Mouse (Mus musculus) hindbrain, postnatal 0 days (tissue): ENCODE measurements at regions not wholly inside any gene's neighbourhood (a gene's known extent, or its start where the extent isn't known, plus 50 kb on each side); places are given as distances from the start of the nearest gene placed in this dataset.
A peak's percentile ranks its signal among the peaks of the same experiment; 100 is the strongest.

ENCODE experiments used
- ATAC-seq: fragments of 200-750 bp; cut with Nextera tagmentation; 2 replicates; pipeline ENCODE4 v1.8.0; 2017; ENCODE audit warnings: mild to moderate bottlenecking, moderate TSS enrichment, moderate library complexity
- DNase-seq: peaks from one replicate; pipeline ENCODE4 v3.0.0-alpha.2; 2015; ENCODE audit warnings: low spot score
- H3K27ac ChIP-seq: fragments of 300-500 bp; sonication (generic); 2 replicates; pipeline ENCODE4 v1.5.1; 2014; ENCODE audit warnings: mild to moderate bottlenecking
- H3K27me3 ChIP-seq: fragments of 300-500 bp; sonication (generic); 2 replicates; pipeline ENCODE4 v1.6.1; 2014; ENCODE audit warnings: low read length, mixed read lengths; ENCODE audit not compliant: insufficient read depth
- H3K36me3 ChIP-seq: fragments of 300-500 bp; sonication (generic); 2 replicates; pipeline ENCODE4 v1.6.1; 2014; ENCODE audit warnings: low read length, mixed read lengths; ENCODE audit not compliant: insufficient read depth
- H3K4me1 ChIP-seq: fragments of 300-500 bp; sonication (generic); 2 replicates; pipeline ENCODE4 v1.6.1; 2014; ENCODE audit warnings: antibody characterized with exemption, low read length, mixed read lengths; ENCODE audit not compliant: insufficient read depth
- H3K4me2 ChIP-seq: fragments of 300-500 bp; sonication (generic); 2 replicates; pipeline ENCODE4 v1.6.1; 2014; ENCODE audit warnings: low read depth, mild to moderate bottlenecking, low read length, moderate library complexity, mixed read lengths
- H3K4me3 ChIP-seq: fragments of 300-500 bp; sonication (generic); 2 replicates; pipeline ENCODE4 v1.5.1; 2014; ENCODE audit warnings: low read length
- H3K9ac ChIP-seq: fragments of 300-500 bp; sonication (generic); replicated peaks from 2 replicates; pipeline ENCODE4 v1.6.1; 2014; ENCODE audit warnings: mild to moderate bottlenecking, low read length, moderate library complexity, mixed read lengths
- H3K9me3 ChIP-seq: fragments of 300-500 bp; sonication (generic); 2 replicates; pipeline ENCODE4 v1.6.1; 2016; ENCODE audit warnings: low read length, mixed read lengths
- CTCF ChIP-seq: IDR thresholded peaks from 2 replicates; pipeline ENCODE4 v1.5.1; 2016; ENCODE audit warnings: antibody characterized with exemption, control low read depth, low read depth
- WGBS: fragments of 180-500 bp; shearing (Covaris S2); extraction: QIAGEN DNeasy Blood & Tissue Kit; methylation state at CpG from one replicate; pipeline ENCODE4 v1.1.7; 2014; 5-methylcytosine and 5-hydroxymethylcytosine counted together

GRCm38 (mm10) chr5:100246709-100247108, 87.1 kb upstream of the Tmem150c start:
- H3K4me3 ChIP-seq, result no peak overlapping the region
- TF ChIP-seq CTCF, result no peak
- no peaks in the 10 kb centered on the region for H3K36me3 ChIP-seq
- no peak overlapping the region for H3K27ac ChIP-seq
- H3K27me3 ChIP-seq, result no peaks in the 10 kb centered on the region
- WGBS, result 100% methylated on average over 2 of the region's 2 CpGs
- H3K4me2 ChIP-seq, result no peak overlapping the region
- no peaks in the 10 kb centered on the region for H3K4me1 ChIP-seq
- H3K9ac ChIP-seq, result no peak overlapping the region
- ATAC-seq, result no peak
- DNase-seq, result no peak
- H3K9me3 ChIP-seq, result no peaks in the 10 kb centered on the region

GRCm38 (mm10) chr5:100244811-100245210, 85.2 kb upstream of the Tmem150c start:
- 69% methylated on average over 3 of the region's 3 CpGs for WGBS
- Histone ChIP-seq H3K4me2 (no peak overlapping the region), H3K4me1 (no peaks in the 10 kb centered on the region), H3K9me3 (no peaks in the 10 kb centered on the region), H3K4me3 (no peak overlapping the region), H3K27ac (no peak overlapping the region), H3K36me3 (no peaks in the 10 kb centered on the region), H3K27me3 (no peaks in the 10 kb centered on the region), H3K9ac (no peak overlapping the region)
- DNase-seq (no peak), ATAC-seq (no peak)
- no peak for TF ChIP-seq CTCF

- peak; percentile 76 for TF ChIP-seq CTCF
- H3K4me3 ChIP-seq, result no peak overlapping the region
- no peaks in the 10 kb centered on the region for H3K9me3 ChIP-seq
- no peaks in the 10 kb centered on the region for H3K4me1 ChIP-seq
- no peaks in the 10 kb centered on the region for H3K36me3 ChIP-seq
- H3K27me3 ChIP-seq, result no peaks in the 10 kb centered on the region
- whole genome bisulfite sequencing, result 69% methylated on average over 6 of the region's 6 CpGs
- no peak overlapping the region for H3K27ac ChIP-seq
- DNase-seq (peak; percentile 73), ATAC-seq (no peak)
- H3K9ac ChIP-seq, result no peak overlapping the region
- H3K4me2 ChIP-seq, result no peak overlapping the region
Observed at GRCm38 (mm10) chr5:100240876-100241275, 81.3 kb upstream of the Tmem150c start.

GRCm38 (mm10) chr5:100239632-100240031, 80.0 kb upstream of the Tmem150c start:
- H3K4me3 ChIP-seq, result no peak overlapping the region
- H3K27ac ChIP-seq, result no peak overlapping the region
- H3K36me3 ChIP-seq, result no peaks in the 10 kb centered on the region
- WGBS, result 62% methylated on average over 7 of the region's 7 CpGs
- ATAC-seq (peak; percentile 43; the same call in 1 of the 2 replicates), DNase-seq (peak; percentile 42)
- H3K27me3 ChIP-seq, result no peaks in the 10 kb centered on the region
- H3K4me2 ChIP-seq, result no peak overlapping the region
- H3K9me3 ChIP-seq, result no peaks in the 10 kb centered on the region
- no peak overlapping the region for H3K9ac ChIP-seq
- TF ChIP-seq CTCF, result no peak
- no peaks in the 10 kb centered on the region for H3K4me1 ChIP-seq

GRCm38 (mm10) chr5:100238287-100239036, 78.9 kb upstream of the Tmem150c start:
- no peak for ATAC-seq
- Histone ChIP-seq H3K4me2 (no peak overlapping the region), H3K27ac (no peak overlapping the region), H3K4me1 (no peaks in the 10 kb centered on the region), H3K9me3 (no peaks in the 10 kb centered on the region), H3K4me3 (no peak overlapping the region), H3K9ac (no peak overlapping the region), H3K36me3 (no peaks in the 10 kb centered on the region), H3K27me3 (no peaks in the 10 kb centered on the region)
- DNase-seq, result no peak
- TF ChIP-seq CTCF, result peak; percentile 29; the same call in 1 of the 2 replicates
- 86% methylated on average over 15 of the region's 15 CpGs for WGBS

- Histone ChIP-seq H3K4me1 (no peaks in the 10 kb centered on the region), H3K4me2 (no peak overlapping the region), H3K36me3 (no peaks in the 10 kb centered on the region), H3K27ac (no peak overlapping the region), H3K9ac (no peak overlapping the region), H3K27me3 (no peaks in the 10 kb centered on the region), H3K4me3 (no peak overlapping the region), H3K9me3 (no peaks in the 10 kb centered on the region)
- DNase-seq, result no peak
- WGBS, result 86% methylated on average over 12 of the region's 12 CpGs
- no peak for TF ChIP-seq CTCF
- ATAC-seq, result no peak
Observed at GRCm38 (mm10) chr5:100237674-100238278, 78.2 kb upstream of the Tmem150c start.

- 94% methylated on average over 17 of the region's 17 CpGs for WGBS
- no peak overlapping the region for H3K4me3 ChIP-seq
- H3K27ac ChIP-seq, result no peak overlapping the region
- no peaks in the 10 kb centered on the region for H3K36me3 ChIP-seq
- H3K4me2 ChIP-seq, result no peak overlapping the region
- DNase-seq (no peak), ATAC-seq (no peak)
- no peaks in the 10 kb centered on the region for H3K27me3 ChIP-seq
- TF ChIP-seq CTCF, result no peak
- no peaks in the 10 kb centered on the region for H3K4me1 ChIP-seq
- no peaks in the 10 kb centered on the region for H3K9me3 ChIP-seq
- H3K9ac ChIP-seq, result no peak overlapping the region
Observed at GRCm38 (mm10) chr5:100236277-100236676, 76.7 kb upstream of the Tmem150c start.
